Mouse (Mus musculus): ENCODE measurements around the gene Rptor. TPM values are rescaled to one million over a fixed set of nuclear protein-coding genes. Genes with fewer than 3 reads are reported as not detected.

Gene Rptor
- polyA plus RNA-seq, 1 experiment from 2014 or later = 9.2 TPM

- Histone ChIP-seq H3K27me3 (no peaks in the 10 kb centered on the region), H3K27ac (no peak overlapping the region), H3K36me3 (ENCODE audit: poor library complexity, severe bottlenecking) (peaks cover 34% of the 10 kb centered on the region), H3K9me3 (replicated peaks) (no peaks in the 10 kb centered on the region), H3K9ac (no peak overlapping the region; the same call in 1 of the 2 replicates), H3K4me2 (no peak overlapping the region), H3K4me3 (no peak overlapping the region), H3K4me1 (no peaks in the 10 kb centered on the region)
- ATAC-seq = no peak
- WGBS = 83% methylated on average over 8 of the region's 8 CpGs
Measured at GRCm38 (mm10) chr11:119862523-119863299, 260.0 kb downstream of the Rptor start.

DNA sequence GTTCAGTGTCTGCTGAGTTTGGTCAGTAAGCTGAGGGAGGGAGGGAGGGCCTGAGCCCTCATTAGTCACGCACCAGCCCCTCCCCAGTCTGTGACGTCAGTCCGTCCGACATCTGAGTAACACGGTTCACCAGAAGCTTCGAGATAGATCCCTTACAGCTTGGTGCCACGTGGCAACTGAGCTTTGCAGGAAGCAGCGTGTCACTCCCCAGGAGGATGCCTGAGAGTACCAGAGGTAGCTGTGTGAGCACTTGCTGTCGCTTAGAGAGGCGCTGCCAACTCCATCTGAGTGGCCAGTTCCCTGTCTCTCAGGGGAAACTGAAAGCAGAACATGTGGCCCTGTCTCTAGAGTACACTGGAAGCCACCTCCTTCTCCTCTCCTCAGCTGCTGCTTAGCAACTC lies 260.7 kb downstream of the Rptor start:
- Histone ChIP-seq H3K4me1 (no peaks in the 10 kb centered on the region), H3K4me2 (no peak overlapping the region), H3K9ac (no peak overlapping the region), H3K36me3 (ENCODE audit: poor library complexity, severe bottlenecking) (peaks cover 27% of the 10 kb centered on the region), H3K4me3 (no peak overlapping the region), H3K27me3 (no peaks in the 10 kb centered on the region), H3K27ac (no peak overlapping the region), H3K9me3 (replicated peaks) (no peaks in the 10 kb centered on the region)
- no peak for ATAC-seq
- WGBS = 55% methylated on average over 10 of the region's 10 CpGs

DNA sequence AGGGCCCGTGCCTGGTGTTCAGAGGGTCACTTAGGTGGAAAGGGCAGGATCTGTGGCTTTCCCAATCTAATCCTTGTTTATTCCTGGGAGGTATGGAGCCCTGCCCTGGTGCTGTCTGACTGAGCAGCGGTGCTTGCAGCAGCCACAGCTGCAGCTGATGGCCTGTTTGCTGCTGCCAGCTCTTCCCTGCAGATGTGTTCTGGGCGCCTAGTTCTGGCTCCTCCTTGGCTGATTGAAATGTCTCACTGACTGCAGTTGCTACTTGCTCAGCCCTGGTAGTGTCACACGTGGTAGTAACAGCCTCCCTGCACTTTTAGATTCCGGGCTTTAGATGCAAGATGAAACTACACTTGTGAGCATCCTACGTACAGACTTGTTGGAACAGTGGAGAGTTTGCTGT lies 264.1 kb downstream of the Rptor start:
- H3K4me3 ChIP-seq = no peak overlapping the region
- H3K27ac ChIP-seq = no peak overlapping the region
- H3K36me3 ChIP-seq (ENCODE audit: poor library complexity, severe bottlenecking) = peaks cover 46% of the 10 kb centered on the region
- no peak for ATAC-seq
- H3K4me2 ChIP-seq = no peak overlapping the region
- no peaks in the 10 kb centered on the region for H3K4me1 ChIP-seq
- H3K9ac ChIP-seq = no peak overlapping the region
- no peaks in the 10 kb centered on the region for H3K9me3 ChIP-seq (replicated peaks)
- WGBS = 88% methylated on average over 6 of the region's 6 CpGs
- no peaks in the 10 kb centered on the region for H3K27me3 ChIP-seq

DNA sequence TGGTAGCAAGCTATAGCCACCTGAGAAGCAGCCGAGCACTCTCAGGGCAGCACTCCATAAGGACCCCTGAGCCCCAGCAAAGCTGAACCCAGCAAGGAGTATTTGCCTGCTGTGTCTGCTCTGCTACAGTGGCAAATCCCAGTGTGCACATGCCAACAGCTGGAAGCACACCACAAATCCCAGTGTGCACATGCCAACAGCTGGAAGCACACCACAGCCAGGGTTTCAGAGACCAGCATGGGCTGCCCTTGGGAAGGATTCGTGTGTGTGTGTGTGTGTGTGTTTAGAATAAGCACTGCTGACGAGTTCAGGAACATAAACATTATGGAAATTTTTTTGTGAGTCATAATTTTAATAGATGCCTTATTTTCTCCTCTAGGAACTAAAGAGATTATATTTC lies 265.4 kb downstream of the Rptor start:
- ATAC-seq = no peak
- no peaks in the 10 kb centered on the region for H3K9me3 ChIP-seq (replicated peaks)
- no peak overlapping the region for H3K27ac ChIP-seq
- peaks cover 59% of the 10 kb centered on the region for H3K36me3 ChIP-seq (ENCODE audit: poor library complexity, severe bottlenecking)
- H3K4me3 ChIP-seq = no peak overlapping the region
- H3K9ac ChIP-seq = no peak overlapping the region
- H3K27me3 ChIP-seq = no peaks in the 10 kb centered on the region
- no peaks in the 10 kb centered on the region for H3K4me1 ChIP-seq
- WGBS = 84% methylated on average over 3 of the region's 3 CpGs
- no peak overlapping the region for H3K4me2 ChIP-seq

DNA sequence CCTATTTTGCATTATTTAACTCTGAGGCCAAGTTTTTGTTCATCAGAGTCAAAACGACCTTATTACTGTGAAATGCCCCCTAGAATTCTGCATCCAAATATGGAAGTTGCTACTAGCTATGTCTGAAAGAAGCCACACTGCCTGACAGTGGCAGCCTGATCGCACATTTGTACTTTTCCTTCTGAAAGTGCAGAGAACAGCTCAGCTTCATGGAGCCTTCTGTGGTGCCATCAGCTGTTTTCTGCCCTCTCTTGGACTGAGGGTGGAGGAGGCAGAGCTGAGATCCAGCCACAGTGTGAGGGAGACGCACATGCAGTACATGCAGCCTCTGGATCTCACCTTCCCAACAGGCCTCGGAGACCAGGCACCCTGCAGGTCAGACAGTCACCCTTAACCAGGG lies 265.9 kb downstream of the Rptor start:
- ATAC-seq = no peak
- Histone ChIP-seq H3K27me3 (no peaks in the 10 kb centered on the region), H3K27ac (no peak overlapping the region), H3K4me2 (no peak overlapping the region), H3K4me1 (no peaks in the 10 kb centered on the region), H3K9me3 (replicated peaks) (no peaks in the 10 kb centered on the region), H3K4me3 (no peak overlapping the region), H3K36me3 (ENCODE audit: poor library complexity, severe bottlenecking) (peaks cover 59% of the 10 kb centered on the region), H3K9ac (no peak overlapping the region)
- WGBS = 90% methylated on average over 4 of the region's 4 CpGs

DNA sequence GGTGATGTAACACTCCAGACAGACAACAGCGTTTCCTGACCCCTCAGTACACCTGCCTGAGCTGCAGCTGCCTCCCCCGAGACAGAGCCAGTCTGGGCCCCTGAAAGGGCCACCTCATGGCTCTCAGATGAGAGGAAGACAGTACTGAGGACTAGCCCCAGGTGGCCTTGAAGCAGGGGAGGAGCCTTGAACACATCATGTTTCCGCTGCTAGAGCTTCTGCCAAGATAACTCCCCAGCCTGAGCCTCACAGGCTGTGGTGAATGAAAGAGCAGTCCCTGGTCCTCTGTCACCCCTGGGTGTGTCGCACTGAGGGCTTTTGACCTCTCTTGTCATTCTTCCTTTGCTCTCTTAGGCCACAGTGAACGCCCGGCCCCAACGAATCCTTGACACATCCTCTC lies 268.4 kb downstream of the Rptor start:
- ATAC-seq = no peak
- no peaks in the 10 kb centered on the region for H3K4me1 ChIP-seq
- whole genome bisulfite sequencing = 94% methylated on average over 7 of the region's 7 CpGs
- peaks cover 79% of the 10 kb centered on the region for H3K36me3 ChIP-seq (ENCODE audit: poor library complexity, severe bottlenecking)
- no peaks in the 10 kb centered on the region for H3K27me3 ChIP-seq
- H3K9ac ChIP-seq = no peak overlapping the region
- no peaks in the 10 kb centered on the region for H3K9me3 ChIP-seq (replicated peaks)
- no peak overlapping the region for H3K4me3 ChIP-seq
- no peak overlapping the region for H3K4me2 ChIP-seq
- H3K27ac ChIP-seq = no peak overlapping the region

- H3K9ac ChIP-seq = no peak overlapping the region
- H3K36me3 ChIP-seq (ENCODE audit: poor library complexity, severe bottlenecking) = peaks cover 87% of the 10 kb centered on the region
- no peaks in the 10 kb centered on the region for H3K4me1 ChIP-seq
- H3K27me3 ChIP-seq = no peaks in the 10 kb centered on the region
- no peaks in the 10 kb centered on the region for H3K9me3 ChIP-seq (replicated peaks)
- 93% methylated on average over 4 of the region's 4 CpGs for WGBS
- no peak overlapping the region for H3K27ac ChIP-seq
- H3K4me2 ChIP-seq = no peak overlapping the region
- no peak overlapping the region for H3K4me3 ChIP-seq
- ATAC-seq = no peak
Measured at GRCm38 (mm10) chr11:119873643-119874042, 270.9 kb downstream of the Rptor start.

DNA sequence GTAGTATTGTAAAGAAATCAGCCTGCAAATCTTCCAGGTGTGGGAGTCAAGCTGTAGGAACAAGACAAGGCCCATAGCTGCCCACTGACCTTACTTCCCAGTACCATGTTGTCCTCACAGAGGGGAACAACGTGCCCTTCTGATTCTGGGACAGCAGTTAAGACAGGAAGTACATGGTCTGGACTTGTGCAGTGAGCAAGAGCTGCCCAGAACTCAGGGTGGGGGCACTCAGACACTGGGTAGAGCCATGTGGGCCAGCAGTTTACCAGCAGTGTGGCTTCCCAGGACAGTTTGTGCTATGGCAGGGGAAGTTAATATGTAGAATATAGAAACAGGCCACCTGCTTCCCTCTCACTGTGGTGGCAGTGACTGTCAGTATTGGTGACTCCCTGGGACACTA lies 272.1 kb downstream of the Rptor start:
- WGBS = 89% methylated on average over 1 of the region's 1 CpGs
- Histone ChIP-seq H3K4me3 (no peak overlapping the region), H3K9ac (no peak overlapping the region), H3K36me3 (ENCODE audit: poor library complexity, severe bottlenecking) (peaks cover 87% of the 10 kb centered on the region), H3K27ac (no peak overlapping the region), H3K27me3 (no peaks in the 10 kb centered on the region), H3K4me1 (no peaks in the 10 kb centered on the region), H3K9me3 (replicated peaks) (no peaks in the 10 kb centered on the region), H3K4me2 (no peak overlapping the region)
- ATAC-seq = no peak

GRCm38 (mm10) chr11:119875685-119876084 lies 273.0 kb downstream of the Rptor start:
- Histone ChIP-seq H3K4me1 (no peaks in the 10 kb centered on the region), H3K9ac (no peak overlapping the region), H3K9me3 (replicated peaks) (no peaks in the 10 kb centered on the region), H3K36me3 (ENCODE audit: poor library complexity, severe bottlenecking) (peaks cover 90% of the 10 kb centered on the region), H3K27ac (no peak overlapping the region), H3K4me2 (no peak overlapping the region), H3K27me3 (no peaks in the 10 kb centered on the region), H3K4me3 (no peak overlapping the region)
- WGBS = 89% methylated on average over 9 of the region's 9 CpGs
- no peak for ATAC-seq

- no peak overlapping the region for H3K27ac ChIP-seq
- no peak overlapping the region for H3K4me3 ChIP-seq
- H3K4me2 ChIP-seq = no peak overlapping the region
- no peaks in the 10 kb centered on the region for H3K4me1 ChIP-seq
- H3K27me3 ChIP-seq = no peaks in the 10 kb centered on the region
- ATAC-seq = no peak
- no peaks in the 10 kb centered on the region for H3K9me3 ChIP-seq (replicated peaks)
- 93% methylated on average over 7 of the region's 7 CpGs for WGBS
- H3K9ac ChIP-seq = no peak overlapping the region
- H3K36me3 ChIP-seq (ENCODE audit: poor library complexity, severe bottlenecking) = peaks cover 80% of the 10 kb centered on the region
Measured at GRCm38 (mm10) chr11:119877124-119877523, 274.4 kb downstream of the Rptor start.

DNA sequence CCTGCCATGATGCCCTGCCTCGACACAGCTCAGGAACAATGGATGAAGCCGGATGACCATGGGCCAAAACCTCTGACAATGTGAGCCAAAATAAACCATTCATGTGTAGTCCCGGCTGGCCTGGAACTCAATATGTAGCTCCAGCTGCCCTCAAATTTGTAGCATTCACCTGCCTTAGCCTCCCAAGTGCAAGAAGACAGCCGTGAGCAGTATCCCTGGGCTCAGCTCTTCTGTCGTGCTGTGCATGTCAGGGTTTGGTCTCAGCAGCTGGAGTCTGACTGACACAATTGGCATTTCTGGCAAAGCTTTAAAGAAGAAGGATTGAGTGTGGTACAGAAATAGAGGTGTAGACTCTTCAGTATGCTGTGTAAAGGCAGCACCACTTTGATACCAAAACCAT lies 276.9 kb downstream of the Rptor start:
- no peak overlapping the region for H3K9ac ChIP-seq
- H3K27ac ChIP-seq = no peak overlapping the region
- H3K27me3 ChIP-seq = no peaks in the 10 kb centered on the region
- no peaks in the 10 kb centered on the region for H3K4me1 ChIP-seq
- no peak overlapping the region for H3K4me2 ChIP-seq
- no peak overlapping the region for H3K4me3 ChIP-seq
- peaks cover 63% of the 10 kb centered on the region for H3K36me3 ChIP-seq (ENCODE audit: poor library complexity, severe bottlenecking)
- H3K9me3 ChIP-seq (replicated peaks) = no peaks in the 10 kb centered on the region
- ATAC-seq = no peak
- WGBS = 95% methylated on average over 5 of the region's 5 CpGs

DNA sequence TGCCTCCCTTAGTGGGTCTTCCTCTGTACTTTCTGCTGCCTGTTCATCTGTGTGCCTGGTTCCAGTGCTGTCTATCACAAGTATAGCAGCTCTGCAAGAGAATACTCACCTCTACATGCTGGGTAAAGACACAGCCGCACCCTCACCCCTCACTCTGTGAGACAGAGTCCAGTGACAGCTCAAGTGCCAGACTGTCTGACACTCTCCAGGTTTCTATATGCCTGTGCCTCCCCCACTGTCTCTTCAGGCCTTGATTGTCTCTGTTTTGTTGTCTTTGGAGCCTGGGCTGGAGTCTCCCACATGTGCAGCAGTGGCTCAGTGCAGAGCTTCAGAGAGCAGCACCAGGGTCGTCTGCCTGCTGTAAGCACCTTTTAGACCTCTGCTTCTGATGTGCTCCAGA lies 280.9 kb downstream of the Rptor start:
- no peaks in the 10 kb centered on the region for H3K9me3 ChIP-seq (replicated peaks)
- H3K27ac ChIP-seq = no peak overlapping the region
- 84% methylated on average over 2 of the region's 2 CpGs for WGBS
- H3K27me3 ChIP-seq = no peaks in the 10 kb centered on the region
- peaks cover 56% of the 10 kb centered on the region for H3K36me3 ChIP-seq (ENCODE audit: poor library complexity, severe bottlenecking)
- no peak overlapping the region for H3K9ac ChIP-seq
- H3K4me2 ChIP-seq = no peak overlapping the region
- H3K4me3 ChIP-seq = no peak overlapping the region
- no peak for ATAC-seq
- H3K4me1 ChIP-seq = no peaks in the 10 kb centered on the region

GRCm38 (mm10) chr11:119889966-119890365 lies 287.3 kb downstream of the Rptor start:
- no peak overlapping the region for H3K27ac ChIP-seq
- H3K4me2 ChIP-seq = no peak overlapping the region
- H3K9ac ChIP-seq = no peak overlapping the region
- peaks cover 66% of the 10 kb centered on the region for H3K36me3 ChIP-seq (ENCODE audit: poor library complexity, severe bottlenecking)
- ATAC-seq = no peak
- no peaks in the 10 kb centered on the region for H3K27me3 ChIP-seq
- WGBS = 96% methylated on average over 3 of the region's 3 CpGs
- no peak overlapping the region for H3K4me3 ChIP-seq
- no peaks in the 10 kb centered on the region for H3K9me3 ChIP-seq (replicated peaks)
- H3K4me1 ChIP-seq = peaks cover 23% of the 10 kb centered on the region

Measured in forebrain, embryonic 13.5 days (tissue).